Mouse (Mus musculus) megakaryocyte, embryonic 14.5 days (primary cell): Measurements from ENCODE around the gene Cerkl. TPM values are rescaled to one million over a fixed set of nuclear protein-coding genes. Genes with fewer than 3 reads are reported as not detected.
A peak's percentile ranks its signal among the peaks of the same experiment; 100 is the strongest.

Experiments used
- H3K27me3 ChIP-seq: replicated peaks from 2 replicates; pipeline ENCODE3; 2012; ENCODE audit warnings: inconsistent platforms
- H3K36me3 ChIP-seq: replicated peaks from 2 replicates; pipeline ENCODE3; 2012; ENCODE audit warnings: low read length, inconsistent platforms, mixed read lengths
- H3K4me1 ChIP-seq: 2 replicates; pipeline ENCODE4 v1.6.1; 2012; ENCODE audit warnings: inconsistent platforms
- H3K4me3 ChIP-seq: replicated peaks from 2 replicates; pipeline ENCODE3; 2012; ENCODE audit warnings: moderate library complexity, mild to moderate bottlenecking, inconsistent platforms
- H3K9me3 ChIP-seq: 2 replicates; pipeline ENCODE4 v1.6.1; 2012; ENCODE audit warnings: inconsistent platforms
- FLI1 ChIP-seq: IDR thresholded peaks from 2 replicates; pipeline ENCODE4 v1.6.1; 2012; ENCODE audit warnings: low read length, inconsistent platforms, mixed read lengths
- GATA1 ChIP-seq: IDR thresholded peaks from 3 replicates; pipeline ENCODE4 v1.6.1; 2012; ENCODE audit warnings: mixed read lengths, low read length, inconsistent platforms, borderline replicate concordance
- polyA plus RNA-seq: library from polyadenylated mRNA; stranded (reverse); fragments of >175 nt; gene quantifications from 2 replicates; pipeline ENCODE4 v1.2.3, GENCODE M21; 2012; ENCODE audit warnings: low replicate concordance; ENCODE audit not compliant: insufficient read depth

Gene Cerkl
- polyA plus RNA-seq, 1 experiment, result not detected

DNA sequence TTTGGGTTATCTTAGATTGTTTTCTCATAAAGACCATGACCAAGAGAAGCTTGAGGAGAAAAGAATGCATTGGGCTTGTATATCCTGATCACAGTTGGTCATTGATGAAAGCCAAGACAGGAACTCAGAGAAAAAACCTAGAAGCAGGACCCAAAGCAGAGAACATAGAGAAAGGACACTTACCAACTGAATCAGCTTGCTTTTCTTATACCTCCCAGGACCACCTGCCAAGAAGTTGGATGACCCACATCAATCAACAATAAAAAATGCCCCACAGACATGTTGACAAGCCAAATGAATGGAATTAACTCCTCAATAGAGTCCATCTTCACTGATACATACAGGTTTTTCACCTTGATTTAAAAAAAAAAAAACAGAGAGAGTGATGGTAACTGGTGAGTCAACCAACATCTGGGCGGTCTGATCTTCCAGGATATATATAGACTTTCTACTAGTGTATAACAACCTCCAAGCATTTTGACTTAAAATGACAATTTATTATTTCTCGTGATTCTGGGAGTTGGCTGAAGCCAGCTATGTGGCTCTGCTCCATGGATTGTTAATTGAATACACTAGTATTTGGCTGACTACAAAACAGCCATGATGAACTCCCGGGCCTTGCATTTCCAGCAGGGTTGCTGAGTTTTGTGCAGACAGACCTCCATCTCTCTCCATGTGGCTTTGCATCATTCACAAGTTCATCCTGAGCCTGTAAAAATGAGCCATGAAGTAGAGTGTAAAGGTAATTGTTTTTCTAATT, 12.5 kb downstream of the Cerkl start:
- Histone ChIP-seq H3K27me3 (no peaks in the 10 kb centered on the region), H3K4me3 (no peak overlapping the region), H3K9me3 (no peaks in the 10 kb centered on the region), H3K36me3 (no peaks in the 10 kb centered on the region), H3K4me1 (no peaks in the 10 kb centered on the region)
- TF ChIP-seq FLI1 (no peak), GATA1 (no peak)

GRCm38 (mm10) chr2:79443401-79443800, 13.2 kb downstream of the Cerkl start:
- no peaks in the 10 kb centered on the region for H3K9me3 ChIP-seq

GRCm38 (mm10) chr2:79442906-79443305, 13.7 kb downstream of the Cerkl start:
- Histone ChIP-seq H3K4me3 (no peak overlapping the region), H3K9me3 (no peaks in the 10 kb centered on the region), H3K27me3 (no peaks in the 10 kb centered on the region), H3K36me3 (no peaks in the 10 kb centered on the region), H3K4me1 (no peaks in the 10 kb centered on the region)
- no peak for TF ChIP-seq FLI1
- TF ChIP-seq GATA1, result no peak

More at GRCm38 (mm10) chr2:79443401-79443800, 13.2 kb downstream of the Cerkl start:
- H3K4me3 ChIP-seq, result no peak overlapping the region
- TF ChIP-seq FLI1 (no peak), GATA1 (no peak)
- no peaks in the 10 kb centered on the region for H3K27me3 ChIP-seq
- no peaks in the 10 kb centered on the region for H3K4me1 ChIP-seq
- H3K36me3 ChIP-seq, result no peaks in the 10 kb centered on the region

- Histone ChIP-seq H3K27me3 (no peaks in the 10 kb centered on the region), H3K36me3 (no peaks in the 10 kb centered on the region), H3K4me3 (no peak overlapping the region), H3K9me3 (no peaks in the 10 kb centered on the region), H3K4me1 (no peaks in the 10 kb centered on the region)
- TF ChIP-seq FLI1 (no peak), GATA1 (no peak)
Observed at GRCm38 (mm10) chr2:79442227-79442626, 14.4 kb downstream of the Cerkl start.

- H3K36me3 ChIP-seq, result no peaks in the 10 kb centered on the region
- TF ChIP-seq GATA1 (no peak), FLI1 (no peak)
- peaks cover 30% of the 10 kb centered on the region for H3K27me3 ChIP-seq
- peaks cover 8% of the 10 kb centered on the region for H3K4me1 ChIP-seq
- H3K4me3 ChIP-seq, result no peak overlapping the region
- no peaks in the 10 kb centered on the region for H3K9me3 ChIP-seq
Observed at GRCm38 (mm10) chr2:79430061-79430460, 26.5 kb downstream of the Cerkl start.

DNA sequence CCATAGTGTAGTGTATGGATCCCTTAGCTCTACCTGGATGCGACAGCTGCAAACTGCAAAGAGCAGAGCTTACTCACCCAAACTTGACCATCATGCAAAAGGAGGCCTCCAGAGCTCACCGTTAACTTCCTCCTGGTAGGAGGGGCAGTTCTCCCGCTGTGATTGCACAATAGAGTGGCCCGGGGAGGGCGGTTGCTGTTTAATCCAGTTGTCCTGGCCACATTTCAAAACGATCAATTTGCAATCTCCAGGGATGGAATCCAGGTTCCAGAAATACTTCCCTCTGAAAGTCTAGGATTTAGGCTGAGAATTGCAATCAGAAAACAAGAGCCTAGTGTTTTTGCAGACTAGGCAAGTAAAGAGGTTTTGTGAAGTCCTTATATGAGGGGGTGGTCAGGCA, 26.9 kb downstream of the Cerkl start:
- peaks cover 8% of the 10 kb centered on the region for H3K4me1 ChIP-seq
- TF ChIP-seq FLI1 (no peak), GATA1 (no peak)
- no peaks in the 10 kb centered on the region for H3K9me3 ChIP-seq
- peaks cover 30% of the 10 kb centered on the region for H3K27me3 ChIP-seq
- H3K36me3 ChIP-seq, result no peaks in the 10 kb centered on the region
- no peak overlapping the region for H3K4me3 ChIP-seq

GRCm38 (mm10) chr2:79429108-79429507, 27.5 kb downstream of the Cerkl start:
- no peaks in the 10 kb centered on the region for H3K9me3 ChIP-seq
- H3K27me3 ChIP-seq, result peaks cover 30% of the 10 kb centered on the region
- H3K4me1 ChIP-seq, result peaks cover 8% of the 10 kb centered on the region
- TF ChIP-seq FLI1 (no peak), GATA1 (no peak)
- H3K36me3 ChIP-seq, result no peaks in the 10 kb centered on the region
- H3K4me3 ChIP-seq, result peak overlapping the region; percentile 91

DNA sequence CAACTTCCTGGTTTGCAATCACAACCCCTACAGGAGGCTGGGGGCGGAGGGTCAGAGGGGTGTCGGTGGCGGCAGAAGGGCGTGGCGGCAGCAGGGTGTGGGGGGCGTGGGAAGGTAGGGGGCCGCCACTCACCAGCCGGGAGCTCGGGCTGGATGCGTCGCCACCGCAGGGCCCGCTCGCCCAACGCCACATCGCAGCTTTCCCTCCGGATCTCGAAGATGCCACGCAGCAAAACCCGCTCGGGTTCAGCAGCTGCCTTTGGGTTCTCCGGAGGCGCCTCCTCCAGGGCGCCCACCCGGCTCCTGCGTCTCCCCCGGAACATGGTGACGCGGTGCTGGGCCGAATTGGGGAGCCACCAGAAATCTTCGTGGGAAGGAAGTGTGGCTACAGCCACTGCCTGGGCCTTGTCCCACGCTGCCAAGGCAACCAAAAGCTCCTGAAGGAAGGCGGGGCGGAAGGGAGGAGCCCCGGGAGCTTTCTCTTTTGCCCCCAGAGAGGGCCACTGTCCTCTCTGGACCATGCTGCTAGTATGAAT, 27.9 kb downstream of the Cerkl start:
- no peak for TF ChIP-seq GATA1
- no peak for TF ChIP-seq FLI1

GRCm38 (mm10) chr2:79428022-79428421, 28.6 kb downstream of the Cerkl start:
- Histone ChIP-seq H3K36me3 (no peaks in the 10 kb centered on the region), H3K27me3 (peaks cover 30% of the 10 kb centered on the region), H3K9me3 (no peaks in the 10 kb centered on the region), H3K4me1 (peaks cover 8% of the 10 kb centered on the region), H3K4me3 (no peak overlapping the region)
- no peak for TF ChIP-seq GATA1
- no peak for TF ChIP-seq FLI1

More for the DNA sequence above, 27.9 kb downstream of the Cerkl start:
- Histone ChIP-seq H3K9me3 (no peaks in the 10 kb centered on the region), H3K4me1 (peaks cover 8% of the 10 kb centered on the region), H3K36me3 (no peaks in the 10 kb centered on the region), H3K4me3 (peak overlapping the region; percentile 91), H3K27me3 (peaks cover 30% of the 10 kb centered on the region)

DNA sequence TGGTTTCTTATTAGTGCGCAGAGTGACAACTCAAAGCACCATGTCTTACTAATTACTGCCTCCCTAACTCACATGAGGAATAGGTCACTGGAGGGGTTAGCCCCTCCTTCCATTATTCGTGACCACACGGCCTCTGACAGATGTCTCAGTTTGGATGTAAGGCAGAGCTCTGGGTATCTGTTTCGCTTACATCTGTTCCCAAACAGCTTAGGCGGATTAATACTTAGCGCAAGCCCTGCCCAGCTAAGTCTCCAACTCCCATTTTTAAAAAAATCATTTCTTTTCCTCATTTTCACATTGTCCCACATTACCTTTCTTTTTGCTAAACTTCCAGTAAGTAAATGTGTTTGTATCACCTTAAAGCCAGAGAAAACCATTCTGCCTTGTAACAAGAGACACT, 34.9 kb downstream of the Cerkl start:
- Histone ChIP-seq H3K27me3 (no peaks in the 10 kb centered on the region), H3K9me3 (no peaks in the 10 kb centered on the region), H3K4me1 (no peaks in the 10 kb centered on the region), H3K4me3 (no peak overlapping the region), H3K36me3 (no peaks in the 10 kb centered on the region)
- TF ChIP-seq FLI1, result no peak
- TF ChIP-seq GATA1, result no peak

GRCm38 (mm10) chr2:79414505-79414904, 42.1 kb downstream of the Cerkl start:
- no peaks in the 10 kb centered on the region for H3K4me1 ChIP-seq
- no peak overlapping the region for H3K4me3 ChIP-seq
- H3K27me3 ChIP-seq, result peaks cover 3% of the 10 kb centered on the region
- no peaks in the 10 kb centered on the region for H3K36me3 ChIP-seq
- TF ChIP-seq GATA1 (no peak), FLI1 (no peak)
- H3K9me3 ChIP-seq, result no peaks in the 10 kb centered on the region
